Mouse (Mus musculus): Measurements from ENCODE around the gene Npas3.

- TF ChIP-seq CTCF (IDR thresholded peaks at IDR 0.05; ENCODE audit: control insufficient read depth, insufficient read depth, insufficient read length) (no peak), MAX (IDR thresholded peaks at IDR 0.05) (no peak), CEBPB (IDR thresholded peaks at IDR 0.05; ENCODE audit: low read depth) (no peak)
Observed at GRCm38 (mm10) chr12:53680501-53680900, 432.0 kb downstream of the Npas3 start.

Measured in C2C12 (cell line).